Mouse (Mus musculus) embryo, embryonic 11.5 days (tissue): Measurements from ENCODE around the gene Prss23.

Source experiments
- DNase-seq: peaks from one replicate; pipeline ENCODE4 v3.0.0-alpha.2; 2012; ENCODE audit warnings: low read depth, low spot score

Prss23 gene

DNA sequence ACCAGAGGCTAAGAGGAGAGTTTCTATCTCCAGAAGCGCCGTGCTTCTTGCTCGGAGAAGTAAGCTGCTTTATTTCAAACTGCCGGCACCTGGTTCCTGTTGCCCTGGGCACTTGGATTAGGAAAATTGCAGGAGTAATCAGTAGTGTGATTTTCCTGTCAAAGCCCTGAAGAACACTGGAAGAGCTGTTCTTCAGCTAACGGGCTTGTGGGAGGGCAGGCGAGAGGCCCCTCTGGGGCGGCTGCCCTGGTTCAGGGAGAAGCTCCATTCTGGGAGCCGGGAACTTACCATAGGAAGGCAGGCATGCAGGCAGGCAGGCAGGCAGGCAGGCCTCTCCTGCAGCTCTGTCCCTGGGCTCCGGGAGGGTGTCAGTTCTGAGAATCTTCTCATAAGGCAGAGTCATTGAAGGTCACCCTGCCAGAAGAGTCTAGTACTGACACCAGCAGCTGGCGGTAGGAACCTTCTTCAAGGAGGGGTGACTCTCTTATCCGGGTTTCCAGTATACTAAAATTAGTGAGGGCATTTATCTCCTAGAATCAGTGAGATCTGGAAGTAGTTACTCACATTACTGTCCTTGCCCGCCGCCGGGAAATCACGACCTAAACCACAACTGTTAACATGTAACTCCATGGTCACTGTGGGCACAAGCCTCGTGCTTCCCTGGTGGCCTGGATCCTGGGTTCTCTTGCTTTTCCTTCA is at the start of gene Prss23:
Gene Prss23, minus strand, starts transcription at position 457 of the 699 bp plus-strand sequence.
- DNase-seq = no peak

- DNase-seq = no peak
Observed at GRCm38 (mm10) chr7:89576127-89576526, 49.1 kb upstream of the Prss23 start.

DNA sequence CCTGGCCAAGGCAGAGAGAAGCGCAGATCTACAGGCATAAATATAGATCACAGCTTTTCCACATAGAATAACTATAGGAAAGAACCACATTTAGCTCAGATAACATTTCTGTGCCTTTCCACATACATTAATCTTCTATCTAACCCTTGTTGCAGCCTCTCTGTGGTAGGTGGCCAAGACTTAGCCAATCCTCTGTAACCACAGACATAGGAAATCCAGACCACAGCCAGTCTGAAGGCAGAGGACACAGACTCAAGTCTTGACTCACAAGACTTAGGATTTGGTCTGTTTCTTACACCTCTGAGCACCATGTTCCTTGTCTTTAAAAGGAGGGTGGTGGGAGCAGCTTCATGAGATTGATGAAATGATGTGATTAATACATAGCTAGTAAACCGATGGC is 37.6 kb upstream of the Prss23 start:
- DNase-seq = no peak

GRCm38 (mm10) chr7:89563501-89563900 is 36.5 kb upstream of the Prss23 start:
- no peak for DNase-seq

- no peak for DNase-seq
Observed at GRCm38 (mm10) chr7:89562140-89562539, 35.2 kb upstream of the Prss23 start.

DNA sequence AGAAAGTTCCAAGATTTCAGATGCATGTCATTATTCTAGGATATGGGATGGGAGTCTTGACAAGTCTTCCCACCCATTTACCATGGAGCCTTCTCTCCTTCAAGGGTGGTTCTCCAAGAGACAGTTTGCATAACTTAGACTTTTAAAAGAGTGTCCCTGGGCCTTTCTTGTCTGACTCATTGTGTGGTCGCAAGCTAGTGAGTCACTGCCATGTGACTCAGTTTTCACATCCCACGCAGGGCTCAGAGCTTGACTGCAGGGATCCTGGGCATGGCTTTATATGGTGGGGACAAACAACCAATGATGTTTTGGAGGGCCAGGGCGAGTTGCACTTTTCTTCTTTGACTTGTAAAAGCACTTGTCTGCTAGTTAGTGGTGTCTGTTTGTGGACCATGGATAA is 34.0 kb upstream of the Prss23 start:
- DNase-seq = no peak

GRCm38 (mm10) chr7:89559633-89560032 is 32.6 kb upstream of the Prss23 start:
- no peak for DNase-seq

- no peak for DNase-seq
Observed at GRCm38 (mm10) chr7:89559105-89559504, 32.1 kb upstream of the Prss23 start.

DNA sequence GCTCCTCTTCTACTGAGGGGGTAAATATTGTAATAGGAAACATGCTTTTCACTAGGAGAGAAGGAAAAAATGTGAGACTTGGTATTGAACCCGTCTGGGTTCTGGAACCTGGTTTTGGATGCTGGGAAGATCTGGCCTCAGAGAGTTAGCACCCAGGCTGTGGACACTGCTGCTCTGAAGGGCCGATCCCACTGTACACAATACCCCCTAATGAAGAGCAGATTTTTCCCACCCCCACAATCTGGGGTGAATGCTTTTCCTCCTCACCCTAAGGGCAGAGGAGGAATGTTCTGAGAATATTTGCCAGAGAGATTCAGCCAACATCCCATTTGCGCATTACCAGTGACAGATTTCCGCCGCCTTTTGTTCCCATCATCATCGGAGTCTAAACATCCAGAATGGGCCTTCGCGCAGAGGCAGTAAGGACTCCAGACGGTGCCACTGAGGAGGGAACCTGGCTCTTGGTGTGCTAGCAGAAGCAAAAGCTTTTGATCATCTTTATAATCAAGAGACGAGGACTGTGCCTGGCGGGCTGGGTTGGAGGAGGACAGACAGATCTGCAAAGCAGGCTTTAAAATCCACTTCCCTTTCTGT is 31.6 kb upstream of the Prss23 start:
- no peak for DNase-seq

- DNase-seq = no peak
Observed at GRCm38 (mm10) chr7:89557056-89557455, 30.1 kb upstream of the Prss23 start.

DNA sequence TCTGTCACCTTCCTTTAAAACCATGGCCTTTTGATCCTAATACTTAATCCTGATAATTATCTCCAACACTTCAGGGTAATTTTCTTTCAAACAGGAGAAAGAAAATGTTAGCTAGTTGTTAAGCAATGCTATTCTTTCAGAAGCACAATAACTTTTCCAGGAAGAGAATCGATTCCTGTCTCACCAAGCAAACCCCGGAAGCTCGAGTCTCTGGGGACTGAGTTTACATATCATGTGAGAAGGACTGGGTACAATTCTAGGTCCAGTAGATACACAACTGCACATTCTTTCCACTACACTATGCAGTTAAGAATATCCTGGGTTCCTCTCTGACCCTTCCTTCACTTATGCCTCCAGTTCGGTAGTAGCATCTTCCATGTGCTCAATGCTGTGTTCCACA is 29.7 kb upstream of the Prss23 start:
- DNase-seq = no peak

GRCm38 (mm10) chr7:89555170-89555569 is 28.2 kb upstream of the Prss23 start:
- DNase-seq = no peak

DNA sequence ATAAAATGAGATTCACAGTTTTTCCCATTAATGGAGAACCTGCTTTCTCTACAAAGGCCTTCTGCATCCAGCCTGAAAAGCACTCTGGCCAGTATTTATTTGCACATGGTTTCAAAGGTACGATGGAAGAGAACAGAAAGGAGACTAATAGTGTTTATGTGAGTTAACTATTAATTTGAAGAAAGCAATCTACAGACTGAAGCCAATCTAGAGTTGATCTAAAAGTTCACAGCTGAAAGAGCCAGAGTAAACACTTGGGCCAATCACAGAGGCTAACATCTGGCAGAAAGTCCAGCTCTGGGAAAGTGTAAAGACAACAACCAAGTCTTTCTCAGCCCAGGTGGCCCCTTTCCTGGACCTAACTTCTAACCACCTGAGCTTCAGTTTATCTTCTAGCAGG is 27.1 kb upstream of the Prss23 start:
- DNase-seq = no peak

DNA sequence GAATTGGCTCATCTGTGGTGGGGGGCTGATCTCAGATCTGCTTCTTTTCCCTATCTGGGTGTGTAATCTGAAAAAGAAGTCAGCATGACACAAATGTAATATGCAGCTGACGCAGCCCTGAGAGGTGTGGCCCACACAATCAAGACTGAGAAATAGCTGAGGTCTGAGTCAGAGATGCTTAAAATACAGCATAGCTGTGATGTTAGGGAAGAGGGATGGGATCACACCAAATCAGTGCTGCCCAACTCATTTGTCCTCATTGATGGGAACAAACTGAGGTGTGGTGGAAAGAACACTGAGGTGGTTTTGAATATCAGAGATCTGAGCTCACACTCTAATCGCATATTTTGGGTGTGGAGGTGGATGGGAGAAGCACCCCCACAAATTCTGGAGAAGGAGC is 14.0 kb upstream of the Prss23 start:
- DNase-seq = no peak

DNA sequence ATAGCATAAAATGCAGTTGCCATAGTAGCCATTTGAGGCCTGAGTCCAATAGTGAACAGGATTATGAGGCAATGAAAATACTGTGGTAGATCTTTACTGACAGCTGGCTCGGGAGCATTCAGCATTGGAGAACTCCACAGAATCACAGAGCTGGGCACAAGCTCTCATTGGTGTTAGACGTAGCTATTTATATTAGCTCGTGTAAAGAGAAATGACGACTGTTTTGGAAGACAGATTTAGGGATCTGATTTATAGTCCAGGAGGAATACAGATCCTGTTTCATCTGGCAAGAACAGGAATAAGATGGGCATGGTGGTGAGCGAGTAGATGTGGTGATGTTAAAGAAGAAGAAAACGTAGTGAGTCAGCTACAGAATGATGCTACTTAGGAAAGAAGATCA is 12.4 kb upstream of the Prss23 start:
- DNase-seq = no peak

DNA sequence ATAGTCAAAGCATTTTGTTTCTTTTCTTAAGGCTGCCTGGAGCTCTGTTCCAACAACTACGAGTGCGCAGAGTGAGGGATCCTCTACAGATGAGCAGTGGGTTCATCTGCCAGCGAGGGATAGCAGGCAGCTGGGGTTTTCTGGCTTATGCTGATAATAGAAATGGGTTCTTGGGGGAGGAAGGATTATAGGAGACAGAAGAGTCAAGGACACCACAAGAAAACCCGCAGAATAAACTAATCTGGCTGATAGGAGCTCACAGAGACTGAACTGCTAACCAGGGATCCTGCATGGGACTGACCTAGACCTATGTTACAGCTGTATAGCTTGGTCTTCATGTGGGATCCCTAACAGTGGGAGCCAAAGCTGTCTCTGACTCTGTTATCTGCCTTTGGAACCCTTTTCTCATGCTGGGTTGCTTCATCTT is 456 bp upstream of the Prss23 start:
- no peak for DNase-seq

DNA sequence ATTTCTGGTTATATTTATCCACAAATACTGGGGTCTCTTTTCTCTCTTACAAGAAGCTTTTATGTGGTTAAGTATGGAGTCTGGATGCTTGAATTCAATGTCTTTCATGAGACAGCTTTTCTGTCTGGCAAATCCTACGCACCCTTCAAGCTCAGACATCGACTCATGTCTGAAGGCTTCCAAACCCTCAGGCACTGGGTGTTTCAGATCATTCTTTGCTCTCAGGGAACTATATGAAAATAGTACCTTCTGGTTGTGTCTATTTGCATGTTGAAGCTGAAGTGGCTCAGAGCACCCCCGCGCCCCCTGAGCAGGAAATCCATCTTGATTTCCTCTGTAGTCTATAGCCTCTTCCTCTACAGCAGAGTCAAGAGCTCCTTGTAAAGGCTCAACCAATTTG is 3.2 kb downstream of the Prss23 start:
- no peak for DNase-seq

- no peak for DNase-seq
Observed at GRCm38 (mm10) chr7:89522170-89522569, 4.8 kb downstream of the Prss23 start.

DNA sequence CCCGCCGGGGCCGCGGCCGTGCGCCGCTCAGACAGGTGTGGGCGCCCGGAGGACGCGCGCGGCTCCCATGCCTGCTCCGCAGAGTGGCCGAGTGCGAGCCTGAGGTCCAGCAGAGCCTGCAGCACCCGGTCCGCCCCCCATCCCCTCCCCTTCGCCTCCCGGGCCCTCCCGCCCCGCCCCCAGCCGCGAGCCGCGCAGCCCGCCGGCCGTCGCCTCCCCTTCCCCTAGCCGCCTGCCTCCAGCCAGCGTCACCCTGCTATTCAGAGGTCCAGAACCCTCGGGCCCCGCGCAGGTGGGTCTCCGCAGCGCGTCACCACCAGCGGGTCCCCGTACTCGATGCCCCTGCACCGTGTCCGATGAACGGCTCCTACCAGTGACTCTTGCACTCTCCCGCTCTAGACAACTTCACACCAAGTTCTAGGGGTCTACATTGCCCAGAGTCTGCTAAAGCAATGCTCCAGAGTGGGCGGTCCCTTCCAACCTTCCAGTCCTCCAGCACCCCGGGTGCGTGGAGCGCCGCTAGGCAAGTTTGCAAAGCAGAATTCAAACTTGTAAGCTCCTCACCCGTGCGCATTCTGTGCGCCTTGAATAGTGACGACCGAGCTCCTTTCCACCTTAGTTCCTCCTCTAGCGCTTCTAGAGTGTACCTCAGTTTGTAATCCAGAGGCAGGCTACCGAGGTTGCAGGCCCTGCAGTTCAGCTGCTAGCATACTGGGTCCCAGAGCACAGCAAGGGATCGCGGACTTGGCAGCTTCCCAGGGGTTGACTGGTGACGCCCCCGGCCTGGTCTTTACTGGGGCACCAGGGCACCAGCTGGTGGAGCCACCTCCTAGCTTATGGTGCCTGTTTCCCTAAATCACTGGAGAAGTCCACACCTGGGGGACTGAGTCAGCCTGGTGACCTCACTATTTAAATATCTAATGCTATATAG is 9.3 kb downstream of the Prss23 start:
- DNase-seq = peak; percentile 32

- no peak for DNase-seq
Observed at GRCm38 (mm10) chr7:89516551-89517459, 10.2 kb downstream of the Prss23 start.

DNA sequence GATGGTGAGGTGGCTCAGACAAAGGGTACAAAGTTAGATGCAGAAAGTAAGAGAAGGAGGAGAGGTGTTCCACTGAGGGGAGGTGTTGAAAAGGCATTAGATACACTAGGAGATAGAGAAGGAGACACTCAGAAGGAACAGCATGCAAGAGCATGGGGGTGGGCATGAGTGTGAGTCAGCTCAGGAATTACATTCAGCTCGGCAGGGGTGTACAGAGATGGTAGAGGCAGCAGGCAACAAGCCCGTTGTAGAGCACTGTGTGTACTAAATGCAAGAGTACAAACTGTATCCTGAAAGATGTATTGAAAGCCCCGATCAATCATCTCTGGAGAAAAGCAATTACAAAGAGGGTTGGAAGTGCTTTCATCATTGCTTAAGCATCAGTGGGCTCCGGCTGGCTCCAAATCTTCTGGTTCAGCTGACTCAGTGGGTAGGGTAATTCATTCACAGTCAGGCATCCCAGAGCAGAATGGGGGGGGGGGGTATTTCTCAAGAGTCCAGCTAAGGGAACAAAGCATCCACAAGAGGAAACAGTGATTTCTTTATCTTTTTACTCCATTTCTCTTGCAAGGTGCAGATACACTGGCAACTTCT is 15.0 kb downstream of the Prss23 start:
- DNase-seq = no peak
